Mouse (Mus musculus): ENCODE measurements around the gene Celsr3. TPM values are rescaled to one million over a fixed set of nuclear protein-coding genes. Genes with fewer than 3 reads are reported as not detected.

Celsr3 gene
- total and polyA plus RNA-seq, 2 experiments: not detected

DNA sequence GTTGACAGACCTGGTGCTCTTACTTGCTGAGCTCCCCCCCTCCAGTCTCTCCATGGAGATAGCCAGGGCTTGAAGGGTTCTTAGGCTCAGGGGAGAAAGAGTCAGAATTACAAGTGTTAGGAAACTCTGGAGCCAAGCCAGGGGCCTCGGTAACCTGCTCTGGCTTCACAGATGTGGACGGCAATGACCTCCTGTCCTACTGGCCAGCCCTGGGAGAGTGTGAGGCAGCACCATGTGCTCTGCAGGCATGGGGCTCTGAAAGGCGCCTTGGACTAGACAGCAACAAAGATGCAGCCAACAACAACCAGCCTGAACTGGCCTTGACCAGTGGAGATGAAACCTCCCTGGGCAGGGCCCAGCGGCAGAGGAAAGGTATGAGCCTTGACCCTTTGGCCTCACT lies 21.3 kb downstream of the Celsr3 start:
- TF ChIP-seq POLR2A (IDR thresholded peaks at IDR 0.05; ENCODE audit: extremely low read depth, insufficient read depth, low read length) (no peak), CTCF (IDR thresholded peaks at IDR 0.05; ENCODE audit: low read depth, low read length) (no peak)
- peak; percentile 63 for DNase-seq (ENCODE audit: extremely low read depth, low read depth, low spot score)
- WGBS: 23% methylated on average over 4 of the region's 4 CpGs

DNA sequence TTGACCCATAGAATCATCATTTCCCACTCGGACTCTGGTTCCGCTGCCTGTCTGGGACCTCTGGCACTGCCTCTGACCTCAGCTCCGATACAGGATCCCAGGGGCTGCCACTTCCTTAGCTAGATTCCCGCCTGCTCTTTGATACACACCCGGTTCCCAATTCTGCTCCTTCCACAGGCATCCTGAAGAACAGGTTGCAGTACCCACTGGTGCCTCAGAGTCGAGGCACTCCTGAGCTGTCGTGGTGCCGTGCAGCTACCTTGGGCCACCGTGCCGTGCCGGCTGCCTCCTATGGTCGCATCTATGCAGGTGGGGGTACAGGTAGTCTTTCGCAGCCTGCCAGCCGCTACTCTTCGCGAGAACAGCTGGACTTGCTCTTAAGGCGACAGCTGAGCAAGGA lies 22.3 kb downstream of the Celsr3 start:
- no peak for DNase-seq (ENCODE audit: extremely low read depth, low read depth, low spot score)
- H3K27ac ChIP-seq (replicated peaks; ENCODE audit: insufficient read depth, low read depth, low read length): no peak overlapping the region
- no peak overlapping the region for H3K9ac ChIP-seq (ENCODE audit: low read depth, low read length)

More for the DNA sequence above, 21.3 kb downstream of the Celsr3 start:
- no peak overlapping the region for H3K27ac ChIP-seq (replicated peaks; ENCODE audit: insufficient read depth, low read depth, low read length)
- no peaks in the 10 kb centered on the region for H3K27me3 ChIP-seq (ENCODE audit: control insufficient read depth, insufficient read depth, low read length)
- H3K4me1 ChIP-seq (ENCODE audit: control insufficient read depth, insufficient read depth, low read length): no peaks in the 10 kb centered on the region
- H3K9ac ChIP-seq (ENCODE audit: low read depth, low read length): no peak overlapping the region
- H3K4me3 ChIP-seq (ENCODE audit: insufficient read depth, low read depth, low read length): no peak overlapping the region
- no peaks in the 10 kb centered on the region for H3K79me2 ChIP-seq (ENCODE audit: control insufficient read depth, insufficient read depth, low read length)
- no peaks in the 10 kb centered on the region for H3K36me3 ChIP-seq (ENCODE audit: control insufficient read depth, insufficient read depth, low read length)

DNA sequence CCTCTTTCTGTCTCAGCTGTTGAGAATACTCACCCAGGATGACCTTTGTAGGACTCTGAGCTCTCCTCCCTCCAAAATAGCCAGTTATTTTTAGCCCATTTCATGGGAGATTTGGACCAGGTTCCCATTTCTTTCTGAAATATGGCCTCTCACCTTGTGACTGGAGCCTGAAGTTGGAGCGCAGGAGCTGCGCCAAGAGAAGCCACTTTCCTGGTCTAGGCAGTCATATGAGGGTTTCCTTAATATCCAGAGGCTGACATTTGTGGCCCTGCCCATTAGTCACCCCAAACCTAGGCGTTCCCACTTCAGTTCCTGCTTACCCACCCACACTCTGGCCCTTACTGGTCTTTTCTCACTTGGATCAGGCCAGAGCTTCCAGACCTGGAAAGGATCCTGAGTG lies 26.9 kb downstream of the Celsr3 start, which contains the start of gene Slc26a6:
Gene Slc26a6 (plus strand): TSS at position 308 of the 400 bp plus-strand sequence.
- no peaks in the 10 kb centered on the region for H3K27me3 ChIP-seq (ENCODE audit: control insufficient read depth, insufficient read depth, low read length)
- peak; percentile 46 for DNase-seq (ENCODE audit: extremely low read depth, low read depth, low spot score)
- H3K9ac ChIP-seq (ENCODE audit: low read depth, low read length): peak within 1 kb of the TSS; percentile 70
- H3K4me3 ChIP-seq (ENCODE audit: insufficient read depth, low read depth, low read length): peak within 1 kb of the TSS; percentile 75
- H3K79me2 ChIP-seq (ENCODE audit: control insufficient read depth, insufficient read depth, low read length): no peaks in the 10 kb centered on the region
- H3K36me3 ChIP-seq (ENCODE audit: control insufficient read depth, insufficient read depth, low read length): no peaks in the 10 kb centered on the region
- WGBS: 86% methylated on average over 3 of the region's 3 CpGs
- peaks cover 8% of the 10 kb centered on the region for H3K4me1 ChIP-seq (ENCODE audit: control insufficient read depth, insufficient read depth, low read length)
- TF ChIP-seq CTCF (IDR thresholded peaks at IDR 0.05; ENCODE audit: low read depth, low read length) (no peak), POLR2A (IDR thresholded peaks at IDR 0.05; ENCODE audit: extremely low read depth, insufficient read depth, low read length) (no peak)
- H3K27ac ChIP-seq (replicated peaks; ENCODE audit: insufficient read depth, low read depth, low read length): peak within 1 kb of the TSS; percentile 64

More for the DNA sequence above, 22.3 kb downstream of the Celsr3 start:
- Histone ChIP-seq H3K79me2 (ENCODE audit: control insufficient read depth, insufficient read depth, low read length) (no peaks in the 10 kb centered on the region), H3K27me3 (ENCODE audit: control insufficient read depth, insufficient read depth, low read length) (no peaks in the 10 kb centered on the region), H3K4me3 (ENCODE audit: insufficient read depth, low read depth, low read length) (no peak overlapping the region), H3K36me3 (ENCODE audit: control insufficient read depth, insufficient read depth, low read length) (no peaks in the 10 kb centered on the region), H3K4me1 (ENCODE audit: control insufficient read depth, insufficient read depth, low read length) (peaks cover under 1% of the 10 kb centered on the region; the same call in 1 of the 2 replicates)
- 67% methylated on average over 17 of the region's 17 CpGs for WGBS
- TF ChIP-seq CTCF (IDR thresholded peaks at IDR 0.05; ENCODE audit: low read depth, low read length) (no peak), POLR2A (IDR thresholded peaks at IDR 0.05; ENCODE audit: extremely low read depth, insufficient read depth, low read length) (no peak)

DNA sequence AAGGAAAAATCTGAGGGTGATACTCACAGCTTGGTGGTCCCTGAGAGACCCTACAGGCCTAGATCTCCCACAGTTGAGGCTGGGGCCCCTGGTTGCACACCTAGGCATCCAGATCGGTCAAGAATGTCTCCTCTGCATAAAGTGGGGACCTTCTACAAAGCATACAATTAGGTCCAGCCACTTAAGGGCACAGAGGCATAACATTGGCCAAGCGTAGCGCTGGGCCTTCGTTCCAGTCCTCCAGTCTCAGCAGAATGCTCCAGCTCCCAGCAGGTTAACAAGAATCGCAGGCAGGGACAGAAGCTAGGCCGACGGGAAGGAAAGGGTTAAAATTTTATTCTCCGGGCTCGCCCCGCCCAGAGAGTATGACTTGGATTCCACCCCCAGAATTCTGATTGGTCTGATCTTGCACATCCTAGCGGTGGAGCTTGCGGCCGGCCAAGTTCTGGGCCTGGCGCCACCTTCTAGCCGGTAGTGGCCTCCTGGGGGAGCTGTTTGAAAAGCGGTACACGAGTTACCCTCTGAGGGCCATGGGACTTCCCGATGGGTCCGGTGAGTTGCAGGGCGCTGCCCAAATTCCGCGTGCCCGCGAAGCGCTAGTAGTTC lies 27.6 kb downstream of the Celsr3 start:
- peak overlapping the region; percentile 64 for H3K27ac ChIP-seq (replicated peaks; ENCODE audit: insufficient read depth, low read depth, low read length)
- TF ChIP-seq POLR2A (IDR thresholded peaks at IDR 0.05; ENCODE audit: extremely low read depth, insufficient read depth, low read length) (0 out of 2 replicates have a peak, but pooled peaks have one; percentile 26), CTCF (IDR thresholded peaks at IDR 0.05; ENCODE audit: low read depth, low read length) (peak; percentile 78)
- H3K9ac ChIP-seq (ENCODE audit: low read depth, low read length): peak overlapping the region; percentile 70
- H3K79me2 ChIP-seq (ENCODE audit: control insufficient read depth, insufficient read depth, low read length): no peaks in the 10 kb centered on the region
- WGBS: 3% methylated on average over 25 of the region's 25 CpGs
- no peaks in the 10 kb centered on the region for H3K27me3 ChIP-seq (ENCODE audit: control insufficient read depth, insufficient read depth, low read length)
- H3K4me1 ChIP-seq (ENCODE audit: control insufficient read depth, insufficient read depth, low read length): peaks cover 11% of the 10 kb centered on the region
- DNase-seq (ENCODE audit: extremely low read depth, low read depth, low spot score): peak; percentile 91
- no peaks in the 10 kb centered on the region for H3K36me3 ChIP-seq (ENCODE audit: control insufficient read depth, insufficient read depth, low read length)
- peak overlapping the region; percentile 75 for H3K4me3 ChIP-seq (ENCODE audit: insufficient read depth, low read depth, low read length)

DNA sequence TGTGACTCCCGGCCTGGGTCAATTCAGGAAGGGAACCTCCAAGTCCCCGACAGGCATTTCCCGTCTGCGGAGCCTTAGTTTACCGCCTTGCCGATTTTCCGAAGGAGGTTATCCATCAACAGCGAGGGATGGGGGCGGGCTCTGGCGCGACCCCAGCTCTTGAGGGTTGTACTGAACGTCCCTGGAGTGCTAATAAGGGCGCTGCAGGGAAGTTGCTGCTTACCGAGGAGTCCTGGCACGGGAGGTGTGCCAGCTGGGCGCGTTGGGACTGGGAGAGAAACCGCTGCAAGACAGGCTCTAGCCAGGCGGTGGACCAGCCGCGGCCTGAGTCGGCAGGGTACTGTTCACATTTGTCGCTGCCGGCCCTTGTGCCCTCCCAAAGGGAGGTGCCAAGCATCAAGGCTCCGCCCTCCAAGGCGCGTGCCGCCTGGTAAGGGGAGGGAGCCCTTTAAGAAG lies 28.1 kb downstream of the Celsr3 start:
- DNase-seq (ENCODE audit: extremely low read depth, low read depth, low spot score): peak; percentile 76
- Histone ChIP-seq H3K79me2 (ENCODE audit: control insufficient read depth, insufficient read depth, low read length) (no peaks in the 10 kb centered on the region), H3K9ac (ENCODE audit: low read depth, low read length) (peak overlapping the region; percentile 70), H3K36me3 (ENCODE audit: control insufficient read depth, insufficient read depth, low read length) (no peaks in the 10 kb centered on the region), H3K4me1 (ENCODE audit: control insufficient read depth, insufficient read depth, low read length) (peaks cover 13% of the 10 kb centered on the region), H3K27me3 (ENCODE audit: control insufficient read depth, insufficient read depth, low read length) (no peaks in the 10 kb centered on the region), H3K4me3 (ENCODE audit: insufficient read depth, low read depth, low read length) (peak overlapping the region; percentile 75), H3K27ac (replicated peaks; ENCODE audit: insufficient read depth, low read depth, low read length) (peak overlapping the region; percentile 64)
- TF ChIP-seq POLR2A (IDR thresholded peaks at IDR 0.05; ENCODE audit: extremely low read depth, insufficient read depth, low read length) (peak; percentile 89), CTCF (IDR thresholded peaks at IDR 0.05; ENCODE audit: low read depth, low read length) (peak; percentile 24)
- under 1% methylated on average over 28 of the region's 28 CpGs for WGBS

DNA sequence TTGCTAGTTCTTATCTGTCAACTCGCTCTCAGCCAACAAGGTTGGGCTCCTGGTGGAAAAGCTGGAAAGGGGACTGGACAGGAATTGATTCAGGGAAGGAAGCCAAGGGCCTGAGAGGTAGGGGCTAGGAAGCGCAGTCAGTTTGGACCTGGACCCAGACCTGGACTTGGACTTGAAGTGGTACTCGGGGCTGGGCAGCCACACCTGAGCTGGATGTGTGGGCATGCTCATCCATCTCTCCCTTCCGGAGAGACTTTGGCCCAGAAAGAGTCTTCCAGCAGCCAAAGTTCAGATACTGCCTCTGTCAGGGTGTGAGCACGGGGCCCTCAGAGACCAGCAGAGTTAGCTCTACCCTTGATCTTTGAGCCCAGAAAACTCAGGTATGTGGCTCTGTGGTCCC lies 29.2 kb downstream of the Celsr3 start:
- H3K27me3 ChIP-seq (ENCODE audit: control insufficient read depth, insufficient read depth, low read length): no peaks in the 10 kb centered on the region
- H3K27ac ChIP-seq (replicated peaks; ENCODE audit: insufficient read depth, low read depth, low read length): peak overlapping the region; percentile 21
- TF ChIP-seq CTCF (IDR thresholded peaks at IDR 0.05; ENCODE audit: low read depth, low read length) (no peak), POLR2A (IDR thresholded peaks at IDR 0.05; ENCODE audit: extremely low read depth, insufficient read depth, low read length) (no peak)
- DNase-seq (ENCODE audit: extremely low read depth, low read depth, low spot score): peak; percentile 70
- H3K79me2 ChIP-seq (ENCODE audit: control insufficient read depth, insufficient read depth, low read length): no peaks in the 10 kb centered on the region
- H3K4me1 ChIP-seq (ENCODE audit: control insufficient read depth, insufficient read depth, low read length): peaks cover 13% of the 10 kb centered on the region
- H3K4me3 ChIP-seq (ENCODE audit: insufficient read depth, low read depth, low read length): no peak overlapping the region
- H3K9ac ChIP-seq (ENCODE audit: low read depth, low read length): no peak overlapping the region
- 27% methylated on average over 5 of the region's 5 CpGs for WGBS
- H3K36me3 ChIP-seq (ENCODE audit: control insufficient read depth, insufficient read depth, low read length): no peaks in the 10 kb centered on the region

Data from liver, adult 2 months (tissue).